Mouse (Mus musculus) T-helper 17 cell (primary cell): ENCODE data around the gene Ablim1.

Source experiments
- in situ Hi-C, 2 experiments: fragments of 300-600 bp; cut with MboI, MseI; formaldehyde crosslinking; loops; 1 replicate in 1 of 2; 2 replicates in 1 of 2; pipeline ENCODE4 v1.15.1; 2025; ENCODE audit warnings: high pct_unique_total_duplicates in 2 of 2

The Ablim1 gene

DNA sequence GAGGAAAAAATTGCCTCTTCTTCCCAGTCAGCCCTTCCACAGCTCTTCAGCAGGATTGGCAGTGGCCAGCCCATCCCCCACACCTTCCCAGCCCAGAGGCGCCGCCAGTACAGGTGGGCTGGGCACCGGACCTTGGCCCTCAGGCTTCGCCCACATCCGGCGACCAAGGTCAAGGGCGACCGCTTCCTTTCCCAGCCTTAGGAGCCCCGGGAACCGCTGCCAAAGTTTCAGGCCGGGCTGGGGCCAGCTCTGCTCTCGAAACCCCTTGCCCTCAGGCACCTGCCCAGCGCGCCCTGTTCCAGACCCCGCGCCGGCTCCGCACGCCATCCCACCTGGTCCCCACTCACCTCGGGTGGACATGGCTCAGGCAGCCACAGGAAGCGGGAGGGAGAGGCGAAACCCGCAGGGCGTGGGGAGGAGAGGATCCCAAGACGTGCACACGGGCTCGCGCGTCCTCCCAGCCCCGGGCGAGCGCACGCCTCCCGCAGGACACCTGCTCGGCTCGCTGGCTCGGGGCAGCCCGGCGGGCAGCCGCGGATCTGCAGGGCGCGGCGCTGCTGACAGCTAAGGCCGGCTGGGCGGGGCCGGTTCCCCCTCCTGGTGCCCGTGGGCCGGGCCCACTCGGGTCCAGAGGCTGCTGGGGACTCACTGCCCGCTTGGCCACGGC lies at the start of gene Ablim1:
Ablim1 (minus strand) TSS at position 574 of the 667 bp plus-strand sequence.
- in situ Hi-C loops = loop anchor here in 1 of 2 experiments (25.0 kb wide), 1 partner anchor 402 kb away; no protein-coding TSS in a partner anchor

DNA sequence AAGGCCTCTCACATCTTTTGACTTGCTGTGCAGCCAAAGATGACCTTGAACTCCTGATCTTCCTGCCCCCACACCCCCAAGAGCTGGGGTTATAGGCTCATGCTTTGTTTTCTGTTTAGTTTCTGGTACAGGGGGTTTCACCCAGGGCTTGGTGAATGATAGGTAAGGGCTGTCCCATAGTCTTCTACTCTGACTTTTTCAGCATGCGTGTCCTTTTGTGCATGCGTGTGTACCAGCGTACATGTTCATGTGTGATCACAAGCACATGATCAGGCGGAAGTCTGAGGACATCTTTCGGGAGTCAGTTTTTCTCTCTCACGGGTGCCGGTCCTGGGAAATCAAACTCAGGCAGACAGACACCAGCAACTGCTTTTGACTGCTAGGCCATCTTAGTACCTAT lies 48.8 kb upstream of the Ablim1 start:
- in situ Hi-C loops = no loop called here

- in situ Hi-C loops = no loop called here
These were observed 48.4 kb upstream of the Ablim1 start for GRCm38 (mm10) chr19:57363076-57363475.

- in situ Hi-C loops = no loop called here
These were observed 47.9 kb upstream of the Ablim1 start for GRCm38 (mm10) chr19:57362586-57362985.

GRCm38 (mm10) chr19:57361939-57362307 lies 47.2 kb upstream of the Ablim1 start:
- in situ Hi-C loops = no loop called here

- in situ Hi-C loops = no loop called here
These were observed 46.6 kb upstream of the Ablim1 start for GRCm38 (mm10) chr19:57361131-57361938.

DNA sequence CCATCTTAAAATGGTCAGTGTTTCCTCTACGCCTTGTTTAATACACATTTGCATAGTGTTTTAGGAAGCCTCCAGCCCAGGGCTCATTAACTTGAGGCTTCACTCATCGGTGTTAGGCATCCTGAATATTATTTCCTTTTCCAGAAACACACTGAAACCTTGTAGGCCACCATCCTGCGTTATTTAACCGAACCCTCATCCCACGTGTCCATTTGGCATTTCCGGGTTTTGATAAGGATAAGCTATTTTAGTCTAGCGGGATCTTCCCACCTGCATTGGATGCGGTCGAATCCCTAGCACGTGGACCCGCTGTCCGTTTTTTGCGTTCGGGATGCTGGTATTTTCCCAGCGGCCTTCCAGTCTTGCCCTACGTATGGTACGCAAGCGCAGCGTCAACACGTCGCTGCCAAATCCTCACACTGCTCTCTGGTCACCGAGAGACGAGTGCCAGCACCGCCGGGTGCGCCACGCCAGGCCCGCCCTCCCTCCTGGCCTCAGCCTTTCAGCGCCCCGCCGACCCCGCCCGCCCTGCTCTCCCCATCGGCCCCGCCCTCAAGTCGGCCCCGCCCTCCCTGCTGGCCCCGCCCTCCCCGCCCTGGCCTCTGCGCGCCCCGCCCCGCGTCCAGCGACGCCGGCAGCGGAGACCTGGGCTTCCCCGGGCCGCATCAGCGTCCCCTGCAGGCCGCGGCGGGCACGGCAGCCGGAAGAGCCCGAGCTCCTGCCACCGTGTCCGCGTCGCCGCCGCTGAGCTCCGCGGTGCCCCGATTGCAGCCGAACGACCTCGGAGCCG lies 45.8 kb upstream of the Ablim1 start, which contains the start of gene Fam160b1:
Fam160b1 (plus strand) TSS at position 340 of the 790 bp plus-strand sequence.
- in situ Hi-C loops = no loop called here

DNA sequence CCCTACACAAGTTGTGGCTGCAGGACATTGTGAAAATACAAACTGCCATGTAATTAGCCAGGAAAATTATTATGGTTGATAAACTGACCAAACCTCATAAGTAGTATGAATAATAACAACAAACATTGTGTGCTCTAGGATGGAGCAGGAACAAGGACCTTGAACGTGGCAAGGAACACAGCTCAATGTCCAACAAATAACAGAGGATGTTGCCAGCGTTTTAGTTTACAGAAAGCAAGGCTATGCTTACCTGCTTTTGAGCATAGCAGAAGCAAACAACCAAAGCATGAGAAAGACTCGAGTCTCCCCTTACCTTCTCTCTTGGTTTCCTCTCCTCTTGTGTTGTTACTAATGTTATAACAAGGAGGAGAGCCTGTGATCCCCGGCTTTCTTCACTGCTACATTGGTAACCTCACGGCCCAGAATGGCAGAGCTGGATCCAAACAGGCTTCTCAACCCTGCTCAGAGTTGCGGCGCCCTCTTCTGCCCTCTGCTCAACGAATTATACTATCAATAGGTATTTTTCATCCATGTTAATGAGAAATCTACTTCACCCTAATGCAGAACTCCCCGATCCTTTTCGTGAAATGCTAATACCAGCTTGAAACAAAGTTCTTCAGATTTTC lies 45.1 kb upstream of the Ablim1 start:
- in situ Hi-C loops = loop anchor here in 1 of 2 experiments (10.0 kb wide), 1 partner anchor 1435 kb away; no protein-coding TSS in a partner anchor

GRCm38 (mm10) chr19:57358836-57359598 lies 44.3 kb upstream of the Ablim1 start:
- in situ Hi-C loops = loop anchor here in 1 of 2 experiments (10.0 kb wide), 1 partner anchor 1434 kb away; no protein-coding TSS in a partner anchor

DNA sequence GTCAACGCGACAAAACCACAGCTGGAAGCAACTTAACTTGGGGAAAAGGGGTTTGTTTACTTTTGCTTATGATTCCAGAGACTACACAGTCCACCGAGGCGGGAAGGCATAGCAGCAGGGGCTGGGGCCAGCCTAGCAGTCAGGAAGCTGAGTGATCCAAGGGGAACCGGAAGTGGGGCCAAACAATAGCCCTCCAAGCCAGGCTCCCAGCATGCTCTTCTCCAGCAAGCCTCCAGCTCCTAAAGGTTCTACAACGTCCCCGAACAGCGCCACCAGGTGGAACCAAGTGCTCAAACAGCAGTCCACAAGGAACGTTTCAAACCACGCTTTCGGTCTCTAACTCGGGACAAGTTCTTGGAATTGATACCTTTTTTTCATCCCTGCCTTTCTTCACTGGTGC lies 43.6 kb upstream of the Ablim1 start:
- in situ Hi-C loops = loop anchor here in 1 of 2 experiments (10.0 kb wide), 1 partner anchor 1434 kb away; no protein-coding TSS in a partner anchor

GRCm38 (mm10) chr19:57357811-57358210 lies 43.1 kb upstream of the Ablim1 start:
- in situ Hi-C loops = loop anchor here in 1 of 2 experiments (10.0 kb wide), 1 partner anchor 1433 kb away; no protein-coding TSS in a partner anchor

- in situ Hi-C loops = loop anchor here in 1 of 2 experiments (10.0 kb wide), 1 partner anchor 1432 kb away; no protein-coding TSS in a partner anchor
These were observed 42.5 kb upstream of the Ablim1 start for GRCm38 (mm10) chr19:57357244-57357643.

- in situ Hi-C loops = loop anchor here in 1 of 2 experiments (10.0 kb wide), 1 partner anchor 1431 kb away; no protein-coding TSS in a partner anchor
These were observed 41.6 kb upstream of the Ablim1 start for GRCm38 (mm10) chr19:57356273-57356672.

- in situ Hi-C loops = loop anchor here in 1 of 2 experiments (10.0 kb wide), 1 partner anchor 1431 kb away; no protein-coding TSS in a partner anchor
These were observed 40.9 kb upstream of the Ablim1 start for GRCm38 (mm10) chr19:57355451-57356251.

DNA sequence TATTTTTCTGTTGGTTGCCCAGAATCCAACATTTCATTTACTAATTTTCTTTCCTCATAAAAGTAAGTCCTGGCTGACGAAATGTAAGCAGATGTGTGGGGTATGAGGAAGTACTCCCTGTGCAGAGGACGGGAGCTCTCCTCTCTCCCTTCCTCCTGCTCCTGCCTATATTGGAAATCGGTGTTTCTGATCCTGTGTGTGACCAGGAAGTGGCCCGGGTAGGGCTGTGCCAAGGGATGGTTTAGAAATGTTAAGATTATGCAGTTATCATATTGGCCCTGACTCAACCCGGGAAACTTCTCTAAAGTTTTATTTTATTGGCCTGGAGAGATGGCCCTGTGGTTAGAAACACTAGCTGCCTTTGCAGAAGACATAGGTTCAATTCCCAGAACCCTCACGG lies 40.0 kb upstream of the Ablim1 start:
- in situ Hi-C loops = loop anchor here in 1 of 2 experiments (10.0 kb wide), 1 partner anchor 1430 kb away; no protein-coding TSS in a partner anchor

DNA sequence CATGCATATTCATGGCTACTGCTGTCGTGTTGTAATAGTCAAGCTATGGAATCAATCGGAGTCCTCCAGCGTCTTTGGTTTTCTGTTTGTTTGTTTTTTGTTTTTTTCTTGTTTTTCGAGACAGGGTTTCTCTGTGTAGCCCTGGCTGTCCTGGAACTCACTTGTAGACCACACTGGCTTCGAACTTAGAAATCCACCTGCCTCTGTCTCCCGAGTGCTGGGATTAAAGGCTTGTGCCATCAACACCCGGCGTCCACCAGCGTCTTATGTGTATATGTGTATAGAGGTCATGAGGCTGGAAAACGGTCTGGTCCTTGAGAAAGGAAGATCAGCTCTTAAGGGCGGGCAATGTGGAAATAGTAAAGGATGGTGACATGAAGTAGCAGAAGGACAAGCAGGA lies 39.3 kb upstream of the Ablim1 start:
- in situ Hi-C loops = loop anchor here in 1 of 2 experiments (10.0 kb wide), 1 partner anchor 1429 kb away; no protein-coding TSS in a partner anchor

- in situ Hi-C loops = loop anchor here in 1 of 2 experiments (10.0 kb wide), 1 partner anchor 1428 kb away; no protein-coding TSS in a partner anchor
These were observed 38.5 kb upstream of the Ablim1 start for GRCm38 (mm10) chr19:57353228-57353627.

DNA sequence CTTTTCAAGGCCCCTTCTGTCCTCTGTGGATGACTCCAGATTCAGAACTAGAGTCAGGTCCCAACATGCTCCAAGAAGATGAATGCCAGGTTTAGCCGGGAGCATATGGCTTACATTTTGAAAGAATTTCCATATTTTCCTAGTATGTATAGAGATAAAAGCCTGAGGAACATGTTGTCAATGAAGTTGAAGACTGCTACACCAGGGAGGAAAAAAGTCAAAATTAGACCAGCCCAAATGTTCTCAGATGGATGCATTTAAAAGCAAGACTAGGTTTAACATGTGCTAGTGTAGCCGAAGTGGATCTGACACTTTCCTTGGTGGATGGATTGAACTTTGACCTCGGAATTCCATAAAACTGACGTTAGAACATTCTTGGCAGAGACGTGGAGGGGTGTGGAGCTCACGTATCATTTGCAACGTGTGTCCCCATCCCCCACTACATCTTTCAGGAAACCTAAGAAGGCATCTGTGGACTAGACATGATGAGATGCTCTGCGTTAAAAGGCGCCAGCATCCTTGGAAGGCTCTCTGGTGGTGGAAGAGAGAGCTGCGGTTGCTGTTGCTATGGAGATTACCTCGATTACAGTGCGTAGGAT lies 37.7 kb upstream of the Ablim1 start:
- in situ Hi-C loops = loop anchor here in 1 of 2 experiments (10.0 kb wide), 1 partner anchor 1428 kb away; no protein-coding TSS in a partner anchor
